Mouse (Mus musculus) ES-E14 (cell line): ENCODE data around the gene Nfkbie. TPM values are rescaled to one million over a fixed set of nuclear protein-coding genes. Genes with fewer than 3 reads are reported as not detected.

Experiments used
- DNase-seq: peaks from one replicate; pipeline ENCODE4 v3.0.0-alpha.2; 2013; ENCODE audit warnings: low read depth, low spot score
- H3K27ac ChIP-seq: 2 replicates; pipeline ENCODE4 v1.5.1; 2012; ENCODE audit warnings: low read depth, mild to moderate bottlenecking, low read length, moderate library complexity, mixed read lengths; ENCODE audit not compliant: poor library complexity, insufficient read depth, severe bottlenecking
- H3K36me3 ChIP-seq: 2 replicates; pipeline ENCODE4 v1.6.1; 2012; ENCODE audit warnings: mild to moderate bottlenecking, low read length, moderate library complexity, mixed read lengths; ENCODE audit not compliant: control insufficient read depth, poor library complexity, insufficient read depth, severe bottlenecking
- H3K4me1 ChIP-seq, 2 experiments: fragments of 150-350 bp in 1 of 2; sonication (generic) in 1 of 2; 2 replicates each; pipeline ENCODE4 v1.6.1; 2012; ENCODE audit warnings: low read length in 2 of 2, mild to moderate bottlenecking in 1 of 2, mixed read lengths in 1 of 2; ENCODE audit not compliant: control insufficient read depth in 2 of 2, insufficient read depth in 2 of 2, poor library complexity in 1 of 2
- H3K4me3 ChIP-seq, 2 experiments: fragments of 150-350 bp in 1 of 2; sonication (generic) in 1 of 2; 2 replicates each; pipeline ENCODE4 v1.5.1; 2012; ENCODE audit warnings: low read length in 2 of 2, low read depth in 1 of 2, mild to moderate bottlenecking in 1 of 2, mixed read lengths in 1 of 2; ENCODE audit not compliant: insufficient read depth in 1 of 2, poor library complexity in 1 of 2, severe bottlenecking in 1 of 2
- H3K9ac ChIP-seq: 2 replicates; pipeline ENCODE4 v1.6.1; 2012; ENCODE audit warnings: low read depth, mild to moderate bottlenecking, low read length, mixed read lengths; ENCODE audit not compliant: poor library complexity, insufficient read depth, severe bottlenecking
- H3K9me3 ChIP-seq: fragments of 150-350 bp; sonication (generic); 2 replicates; pipeline ENCODE4 v1.6.1; 2012; ENCODE audit warnings: low read depth, mild to moderate bottlenecking, low read length; ENCODE audit not compliant: control insufficient read depth, insufficient read depth
- CHD2 ChIP-seq: IDR thresholded peaks from 2 replicates; pipeline ENCODE4 v1.6.1; 2014; ENCODE audit warnings: mild to moderate bottlenecking, low read depth, low read length, inconsistent platforms
- HCFC1 ChIP-seq: IDR thresholded peaks from 2 replicates; pipeline ENCODE4 v1.6.1; 2012; ENCODE audit warnings: low read length, inconsistent platforms, borderline replicate concordance; ENCODE audit not compliant: insufficient read depth
- MAFK ChIP-seq: IDR thresholded peaks from 2 replicates; pipeline ENCODE4 v1.6.1; 2014; ENCODE audit warnings: mild to moderate bottlenecking, low read depth, low read length, inconsistent platforms; ENCODE audit not compliant: insufficient read depth
- ZC3H11A ChIP-seq: IDR thresholded peaks from 2 replicates; pipeline ENCODE4 v1.6.1; 2012; ENCODE audit warnings: low read depth, mild to moderate bottlenecking, inconsistent platforms, low read length, borderline replicate concordance
- ZNF384 ChIP-seq: IDR thresholded peaks from 2 replicates; pipeline ENCODE4 v1.6.1; 2012; ENCODE audit warnings: low read depth, low read length, inconsistent platforms
- in situ Hi-C, 2 experiments: fragments of 600-800 bp; cut with MboI; formaldehyde crosslinking; loops; one replicate each; pipeline ENCODE4 v1.15.1; 2025; ENCODE audit warnings: low sequenced_read_pairs in 2 of 2, inconsistent platforms in 1 of 2; ENCODE audit not compliant: unreplicated experiment in 2 of 2
- total RNA-seq: library from RNA; depleted of rRNA; stranded (reverse); fragments of 300-350 nt; gene quantifications from 2 replicates; pipeline ENCODE4 v1.2.3, GENCODE M21; 2012; rRNA removed

The Nfkbie gene
- total RNA-seq, 1 experiment, result 2.2 TPM

DNA sequence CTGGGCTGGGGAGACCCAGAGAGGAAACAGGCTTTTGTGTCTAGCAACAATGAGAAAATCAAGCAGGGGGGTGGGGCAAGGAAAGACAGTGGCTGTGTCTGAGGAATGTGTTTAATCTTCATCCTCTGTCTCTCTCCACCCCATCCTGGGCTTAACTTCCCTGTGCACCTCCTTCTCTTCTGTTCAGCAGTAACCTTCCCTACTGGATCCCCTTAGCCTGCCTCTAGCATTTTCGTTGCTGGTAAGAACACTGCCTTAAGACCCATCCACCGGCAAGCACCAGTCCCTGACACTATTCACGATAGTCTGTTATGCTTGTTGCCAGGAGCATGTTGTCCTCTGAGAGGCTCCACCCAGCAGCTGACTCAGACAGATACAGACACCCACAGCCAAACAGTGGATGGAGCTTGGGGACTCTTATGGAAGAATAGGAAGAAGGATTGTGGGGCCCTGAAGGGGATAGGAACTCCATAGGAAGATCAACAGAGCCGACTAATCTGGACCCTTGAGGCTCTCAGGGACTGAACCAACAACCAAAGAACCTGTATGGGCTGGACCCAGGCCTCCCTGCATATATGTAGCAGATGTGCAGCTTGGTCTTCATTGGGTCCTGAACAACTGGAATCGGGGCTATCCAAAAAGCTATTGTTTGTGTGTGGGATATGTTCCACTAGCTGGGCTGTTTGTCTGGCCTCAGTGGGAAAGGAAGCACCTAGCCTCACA lies 54.8 kb downstream of the Nfkbie start:
- Histone ChIP-seq H3K36me3 (no peaks in the 10 kb centered on the region), H3K4me1 (peaks cover 12 to 19% of the 10 kb centered on the region in 2 experiments), H3K9me3 (no peaks in the 10 kb centered on the region), H3K4me3 (no peak overlapping the region; a peak in 1 of 4 replicates), H3K27ac (peak overlapping the region; percentile 92), H3K9ac (peak overlapping the region; percentile 39; the same call in 1 of the 2 replicates)
- TF ChIP-seq ZC3H11A (no peak), HCFC1 (no peak), CHD2 (no peak), ZNF384 (no peak), MAFK (no peak)
- in situ Hi-C loops, result no loop called here
- peak; percentile 60 for DNase-seq

DNA sequence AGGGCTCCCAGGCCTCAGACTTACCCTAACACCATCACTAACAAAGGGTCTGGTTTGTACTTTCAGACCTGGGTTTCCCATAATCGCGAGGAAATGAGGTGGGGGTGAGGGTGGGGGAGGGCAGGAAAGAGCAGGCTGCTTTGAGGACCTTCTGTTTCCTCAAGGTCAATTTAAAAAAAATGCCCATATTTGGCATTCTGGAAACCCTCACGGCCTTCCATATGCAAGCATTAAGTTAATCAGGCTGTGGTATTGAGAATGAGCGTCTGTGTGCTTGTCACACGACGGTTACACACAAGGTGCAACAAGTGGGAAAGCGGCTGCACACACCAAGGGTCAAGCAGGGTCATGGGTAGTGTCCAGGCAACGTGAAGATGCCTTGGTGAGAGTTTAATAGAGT lies 56.5 kb downstream of the Nfkbie start:
- no peaks in the 10 kb centered on the region for H3K9me3 ChIP-seq
- no peak overlapping the region; the same call in 1 of the 2 replicates for H3K9ac ChIP-seq
- H3K27ac ChIP-seq, result peak overlapping the region; percentile 58
- in situ Hi-C loops, result no loop called here
- no peaks in the 10 kb centered on the region for H3K36me3 ChIP-seq
- H3K4me1 ChIP-seq, result peaks cover 18 to 26% of the 10 kb centered on the region in 2 experiments
- no peak overlapping the region for H3K4me3 ChIP-seq
- TF ChIP-seq CHD2, result 0 out of 2 replicates have a peak, but pooled peaks have one; percentile 14
- TF ChIP-seq MAFK, result no peak
- no peak for DNase-seq

Other genes with a start within 250 kb of the Nfkbie start
- 116 and 125 TPM in 2 replicates for gene Cdc5l, start 122.0 kb upstream of the Nfkbie start, total RNA-seq
- 8.5 and 9.7 TPM in 2 replicates for gene Spats1, start 80.3 kb upstream of the Nfkbie start, total RNA-seq
- 36.6 and 60.9 TPM in 2 replicates for gene Aars2, start 48.9 kb upstream of the Nfkbie start, total RNA-seq
- 0.09 and 0.11 TPM in 2 replicates for gene Tcte1, start 32.3 kb upstream of the Nfkbie start, total RNA-seq
- gene Tmem151b, start 6.0 kb upstream of the Nfkbie start, total RNA-seq, result 2.1 and 4.0 TPM in 2 replicates
- gene Slc35b2, start 8.2 kb downstream of the Nfkbie start, total RNA-seq, result 96.7 and 98.7 TPM in 2 replicates
- gene Hsp90ab1, start 17.6 kb downstream of the Nfkbie start, total RNA-seq, result 1,660 and 1,758 TPM in 2 replicates
- gene Slc29a1, start 43.9 kb downstream of the Nfkbie start, total RNA-seq, result 321 and 677 TPM in 2 replicates
- 66.0 and 95.3 TPM in 2 replicates for gene Mymx, start 46.4 kb downstream of the Nfkbie start, total RNA-seq
- 0.48 TPM in 1 of 2 replicates, not detected in the other for gene Capn11, start 103.6 kb downstream of the Nfkbie start, total RNA-seq
- gene Mrpl14, start 130.6 kb downstream of the Nfkbie start, total RNA-seq, result 39.2 and 48.2 TPM in 2 replicates
- gene Tmem63b, start 131.2 kb downstream of the Nfkbie start, total RNA-seq, result 89.1 and 139 TPM in 2 replicates
- gene 1600014C23Rik, start 178.1 kb downstream of the Nfkbie start, total RNA-seq, result 0.58 TPM in 1 of 2 replicates, not detected in the other